Mouse (Mus musculus) NIH3T3 (cell line): ENCODE data around the gene Amdhd2.

Experiments
- DNase-seq: peaks from one replicate; pipeline ENCODE4 v3.0.0-alpha.2; 2012; ENCODE audit warnings: low read depth

The Amdhd2 gene

GRCm38 (mm10) chr17:24163176-24163962, at the start of gene Amdhd2:
Amdhd2 (minus strand) TSS chr17:24163766.
- DNase-seq: peak; percentile 100

- no peak for DNase-seq
Measured at GRCm38 (mm10) chr17:24213186-24213585, 49.6 kb upstream of the Amdhd2 start.

- no peak for DNase-seq
Measured at GRCm38 (mm10) chr17:24212441-24213018, 49.0 kb upstream of the Amdhd2 start.

- DNase-seq: no peak
Measured at GRCm38 (mm10) chr17:24211631-24212440, 48.3 kb upstream of the Amdhd2 start.

- DNase-seq: no peak
Measured at GRCm38 (mm10) chr17:24210591-24210990, 47.0 kb upstream of the Amdhd2 start.

GRCm38 (mm10) chr17:24209916-24210240, 46.3 kb upstream of the Amdhd2 start:
- DNase-seq: no peak

GRCm38 (mm10) chr17:24209043-24209915, 45.7 kb upstream of the Amdhd2 start, which contains the start of gene Ntn3:
Ntn3 (minus strand) TSS chr17:24209531.
- peak; percentile 75 for DNase-seq

- no peak for DNase-seq
Measured at GRCm38 (mm10) chr17:24208641-24209042, 45.1 kb upstream of the Amdhd2 start.

GRCm38 (mm10) chr17:24207768-24208640, 44.4 kb upstream of the Amdhd2 start:
- DNase-seq: no peak

- no peak for DNase-seq
Measured at GRCm38 (mm10) chr17:24206451-24207351, 43.1 kb upstream of the Amdhd2 start.

GRCm38 (mm10) chr17:24205908-24206361, 42.4 kb upstream of the Amdhd2 start:
- no peak for DNase-seq

GRCm38 (mm10) chr17:24205284-24205888, 41.8 kb upstream of the Amdhd2 start, which contains the start of gene Tbc1d24:
Tbc1d24 (minus strand) TSS chr17:24205562.
- peak; percentile 97 for DNase-seq

- DNase-seq: peak; percentile 36
Measured at GRCm38 (mm10) chr17:24204846-24205245, 41.3 kb upstream of the Amdhd2 start.

- no peak for DNase-seq
Measured at GRCm38 (mm10) chr17:24203611-24204534, 40.3 kb upstream of the Amdhd2 start.

- no peak for DNase-seq
Measured at GRCm38 (mm10) chr17:24203068-24203467, 39.5 kb upstream of the Amdhd2 start.

GRCm38 (mm10) chr17:24201092-24201491, 37.5 kb upstream of the Amdhd2 start:
- no peak for DNase-seq

- no peak for DNase-seq
Measured at GRCm38 (mm10) chr17:24199741-24200140, 36.2 kb upstream of the Amdhd2 start.

GRCm38 (mm10) chr17:24199252-24199651, 35.7 kb upstream of the Amdhd2 start:
- DNase-seq: no peak
